Mouse (Mus musculus): ENCODE results near the gene Efcab11. TPM values are rescaled to one million over a fixed set of nuclear protein-coding genes. Genes with fewer than 3 reads are reported as not detected.

Gene Efcab11
- total and polyA plus RNA-seq, 3 experiments, result 5.8 to 19.9 (median 8.0) TPM

DNA sequence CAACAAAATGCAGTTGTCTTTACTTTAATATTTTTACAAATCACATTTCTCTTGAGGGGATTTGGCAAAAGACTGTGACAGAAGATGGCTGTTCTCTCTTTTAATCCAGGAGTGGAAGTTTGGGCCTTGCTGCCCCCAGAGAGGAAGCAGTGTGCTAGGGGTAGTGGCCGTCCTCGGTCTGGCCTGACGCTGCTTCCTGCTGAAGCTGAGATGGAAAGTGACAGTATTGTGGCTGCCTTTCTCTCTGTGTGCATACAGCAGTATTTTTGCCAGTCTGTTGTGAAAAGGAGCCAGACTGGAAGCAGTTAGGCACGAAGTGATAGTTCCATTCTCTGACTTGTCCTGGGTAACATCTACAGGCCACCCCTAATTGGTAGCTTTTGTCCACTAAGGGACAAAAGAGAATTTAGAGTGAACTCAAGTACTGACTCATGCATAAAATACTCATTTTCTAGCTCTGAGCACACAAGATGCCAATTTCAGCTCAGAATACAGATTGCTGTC lies 18.7 kb upstream of the Efcab11 start:
- H3K9me3 ChIP-seq (replicated peaks), result no peaks in the 10 kb centered on the region
- H3K27me3 ChIP-seq (ENCODE audit: insufficient read depth, low read length), result no peaks in the 10 kb centered on the region
- H3K36me3 ChIP-seq (replicated peaks), result peaks cover 96% of the 10 kb centered on the region
- H3K4me1 ChIP-seq (ENCODE audit: insufficient read depth, low read depth, low read length), result no peaks in the 10 kb centered on the region
- no peak for ATAC-seq (ENCODE audit: extremely low read depth, insufficient number of reproducible peaks, low FRiP score, poor library complexity, severe bottlenecking)
- TF ChIP-seq CTCF (IDR thresholded peaks at IDR 0.05; ENCODE audit: low read depth, low read length) (no peak), TAL1 (conservative IDR thresholded peaks at IDR 0.05; ENCODE audit: low read depth, low read length) (no peak), POLR2AphosphoS5 (IDR thresholded peaks at IDR 0.05; ENCODE audit: insufficient replicate concordance, low read depth, low read length) (no peak), GATA1 (IDR thresholded peaks at IDR 0.05; ENCODE audit: borderline replicate concordance, low read length) (no peak), GATA2 (IDR thresholded peaks at IDR 0.05; ENCODE audit: borderline replicate concordance, low read depth, low read length) (no peak)
- no peak overlapping the region for H3K4me3 ChIP-seq (ENCODE audit: low read depth, low read length)
- no peak for DNase-seq (ENCODE audit: low spot score)

DNA sequence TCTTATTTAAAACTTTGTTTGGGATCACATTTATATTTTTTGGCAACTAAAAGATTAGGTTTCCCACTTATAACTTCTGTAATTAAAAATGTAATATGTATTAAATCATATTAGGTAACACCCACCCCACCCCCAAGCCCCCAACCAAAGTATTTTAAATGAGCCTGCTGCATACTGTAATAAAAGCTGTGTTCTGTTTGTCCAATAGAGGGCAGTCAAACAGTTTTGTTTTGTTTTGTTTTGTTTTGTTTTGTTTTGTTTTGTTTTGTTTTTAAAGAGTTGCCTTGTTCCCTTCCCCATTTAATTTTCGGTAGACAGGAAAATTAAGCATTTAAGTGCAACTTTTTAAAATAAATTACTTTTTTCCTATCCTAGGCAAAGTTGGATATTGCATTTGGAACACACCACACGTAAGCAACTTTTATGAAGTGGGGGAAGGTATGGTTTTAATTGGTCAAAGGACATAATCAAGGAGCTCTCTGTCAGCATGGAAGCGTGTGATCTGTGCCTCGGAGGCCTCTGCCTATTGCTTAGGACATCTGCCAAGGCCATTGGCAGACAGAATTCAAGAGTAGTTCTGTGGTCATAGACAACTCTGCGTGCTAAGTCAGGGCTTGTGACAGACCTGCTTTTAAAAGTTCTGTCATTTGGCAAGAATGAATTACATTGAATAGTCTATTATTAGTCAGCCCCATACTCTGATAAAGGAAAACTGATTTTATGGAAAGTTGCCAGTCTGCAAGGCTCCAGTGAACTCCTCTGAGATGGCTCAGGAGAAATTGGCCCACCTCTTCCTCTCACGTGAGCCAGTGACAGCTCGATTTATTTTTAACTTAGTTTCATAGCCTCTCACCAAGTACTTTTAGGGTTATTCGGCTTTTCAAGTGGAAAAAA lies 18.0 kb upstream of the Efcab11 start:
- H3K36me3 ChIP-seq (replicated peaks), result peaks cover 96% of the 10 kb centered on the region

DNA sequence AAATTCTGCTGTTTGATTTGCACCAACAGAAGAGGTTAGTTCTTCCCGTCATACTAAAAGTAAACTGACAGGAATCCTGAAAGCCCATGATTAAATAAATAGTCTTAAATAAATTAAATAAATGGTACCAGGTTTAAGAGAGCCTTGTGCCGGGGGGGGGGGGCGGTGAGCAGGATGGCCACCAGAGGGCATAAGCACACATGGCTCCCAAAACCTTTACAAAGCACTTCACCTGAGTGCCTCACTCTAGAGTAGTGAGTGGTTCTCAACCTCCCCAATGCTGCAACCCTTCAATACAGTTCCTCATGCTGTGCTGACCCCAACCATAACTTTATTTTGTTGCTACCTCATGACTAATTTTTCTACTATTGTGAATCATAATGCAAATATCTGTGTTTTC lies 15.8 kb upstream of the Efcab11 start:
- DNase-seq (ENCODE audit: low spot score) (no peak), ATAC-seq (ENCODE audit: extremely low read depth, insufficient number of reproducible peaks, low FRiP score, poor library complexity, severe bottlenecking) (no peak)
- TF ChIP-seq TAL1 (conservative IDR thresholded peaks at IDR 0.05; ENCODE audit: low read depth, low read length), result no peak
- TF ChIP-seq CTCF (IDR thresholded peaks at IDR 0.05; ENCODE audit: low read depth, low read length), result 0 out of 2 replicates have a peak, but pooled peaks have one; percentile 31
- Histone ChIP-seq H3K36me3 (replicated peaks) (peaks cover 96% of the 10 kb centered on the region), H3K27me3 (ENCODE audit: insufficient read depth, low read length) (no peaks in the 10 kb centered on the region), H3K4me3 (ENCODE audit: low read depth, low read length) (no peak overlapping the region), H3K4me1 (ENCODE audit: insufficient read depth, low read depth, low read length) (no peaks in the 10 kb centered on the region; the same call in 1 of the 2 replicates), H3K9me3 (replicated peaks) (no peaks in the 10 kb centered on the region)

More for the DNA sequence above, 18.0 kb upstream of the Efcab11 start:
- TF ChIP-seq GATA1 (IDR thresholded peaks at IDR 0.05; ENCODE audit: borderline replicate concordance, low read length) (no peak), CTCF (IDR thresholded peaks at IDR 0.05; ENCODE audit: low read depth, low read length) (no peak), TAL1 (conservative IDR thresholded peaks at IDR 0.05; ENCODE audit: low read depth, low read length) (no peak), GATA2 (IDR thresholded peaks at IDR 0.05; ENCODE audit: borderline replicate concordance, low read depth, low read length) (no peak), POLR2AphosphoS5 (IDR thresholded peaks at IDR 0.05; ENCODE audit: insufficient replicate concordance, low read depth, low read length) (no peak)
- no peak overlapping the region for H3K4me3 ChIP-seq (ENCODE audit: low read depth, low read length)
- ATAC-seq (ENCODE audit: extremely low read depth, insufficient number of reproducible peaks, low FRiP score, poor library complexity, severe bottlenecking) (no peak), DNase-seq (ENCODE audit: low spot score) (no peak)
- H3K4me1 ChIP-seq (ENCODE audit: insufficient read depth, low read depth, low read length), result no peaks in the 10 kb centered on the region; the same call in 1 of the 2 replicates
- H3K27me3 ChIP-seq (ENCODE audit: insufficient read depth, low read length), result no peaks in the 10 kb centered on the region
- H3K9me3 ChIP-seq (replicated peaks), result no peaks in the 10 kb centered on the region

DNA sequence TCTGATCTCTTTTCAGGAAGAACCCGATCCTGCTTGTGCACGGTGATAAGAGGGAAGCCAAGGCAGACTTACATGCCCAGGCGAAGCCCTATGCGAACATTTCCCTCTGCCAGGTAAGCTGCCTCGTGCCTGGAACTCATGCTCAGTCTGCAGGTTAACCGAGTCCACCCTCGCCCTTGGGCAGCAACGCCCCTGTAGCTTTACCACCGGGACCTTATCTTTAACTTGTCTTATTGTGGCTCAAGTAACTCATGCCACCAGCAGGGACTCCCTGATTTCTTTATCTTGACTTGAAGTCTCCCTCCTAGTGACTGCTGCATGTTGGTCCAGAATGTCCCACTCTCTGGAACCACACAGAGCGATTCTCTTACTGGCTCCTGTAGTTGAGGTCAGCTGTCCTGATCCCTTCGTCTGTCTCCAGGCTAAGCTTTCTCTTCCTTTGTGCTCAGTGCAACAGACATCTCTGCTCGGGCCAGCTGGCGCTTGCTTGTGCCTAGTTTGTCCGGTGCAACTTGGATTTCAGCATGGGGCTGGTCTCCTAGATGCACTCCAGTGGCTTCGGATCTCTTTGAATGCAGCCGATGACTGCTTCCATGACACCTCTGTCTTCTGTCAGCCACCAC lies 14.1 kb upstream of the Efcab11 start:
- peaks cover 96% of the 10 kb centered on the region for H3K36me3 ChIP-seq (replicated peaks)

DNA sequence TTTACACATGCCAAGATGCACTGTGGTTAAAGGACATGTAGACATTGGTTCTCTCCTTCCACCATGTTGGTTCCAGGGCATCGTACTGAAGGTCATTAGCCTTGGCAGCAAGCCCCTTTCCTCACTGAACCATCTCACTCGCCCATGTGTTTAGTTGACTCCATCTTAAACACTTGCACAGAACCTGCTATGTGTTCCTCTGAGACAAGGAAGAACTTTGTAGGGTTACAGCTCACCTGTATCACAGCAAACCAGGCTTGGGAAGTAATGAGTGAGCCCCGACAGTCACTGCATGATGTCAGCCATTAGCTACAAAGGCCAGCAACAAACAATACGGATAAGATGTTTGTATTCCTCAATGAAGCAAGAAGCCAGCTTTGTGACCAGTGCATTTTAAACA lies 13.6 kb upstream of the Efcab11 start:
- ATAC-seq (ENCODE audit: extremely low read depth, insufficient number of reproducible peaks, low FRiP score, poor library complexity, severe bottlenecking), result no peak
- H3K27me3 ChIP-seq (ENCODE audit: insufficient read depth, low read length), result no peaks in the 10 kb centered on the region
- H3K4me3 ChIP-seq (ENCODE audit: low read depth, low read length), result no peak overlapping the region
- DNase-seq (ENCODE audit: low spot score), result no peak
- TF ChIP-seq GATA2 (IDR thresholded peaks at IDR 0.05; ENCODE audit: borderline replicate concordance, low read depth, low read length) (no peak), TAL1 (conservative IDR thresholded peaks at IDR 0.05; ENCODE audit: low read depth, low read length) (no peak), GATA1 (IDR thresholded peaks at IDR 0.05; ENCODE audit: borderline replicate concordance, low read length) (no peak), CTCF (IDR thresholded peaks at IDR 0.05; ENCODE audit: low read depth, low read length) (no peak), POLR2AphosphoS5 (IDR thresholded peaks at IDR 0.05; ENCODE audit: insufficient replicate concordance, low read depth, low read length) (no peak)
- no peaks in the 10 kb centered on the region; the same call in 1 of the 2 replicates for H3K4me1 ChIP-seq (ENCODE audit: insufficient read depth, low read depth, low read length)
- peaks cover 96% of the 10 kb centered on the region for H3K36me3 ChIP-seq (replicated peaks)
- no peaks in the 10 kb centered on the region for H3K9me3 ChIP-seq (replicated peaks)

More for the DNA sequence above, 14.1 kb upstream of the Efcab11 start:
- TF ChIP-seq GATA1 (IDR thresholded peaks at IDR 0.05; ENCODE audit: borderline replicate concordance, low read length), result no peak
- TF ChIP-seq CTCF (IDR thresholded peaks at IDR 0.05; ENCODE audit: low read depth, low read length), result no peak
- TF ChIP-seq GATA2 (IDR thresholded peaks at IDR 0.05; ENCODE audit: borderline replicate concordance, low read depth, low read length), result no peak
- no peak for TF ChIP-seq TAL1 (conservative IDR thresholded peaks at IDR 0.05; ENCODE audit: low read depth, low read length)
- TF ChIP-seq POLR2AphosphoS5 (IDR thresholded peaks at IDR 0.05; ENCODE audit: insufficient replicate concordance, low read depth, low read length), result no peak
- H3K4me1 ChIP-seq (ENCODE audit: insufficient read depth, low read depth, low read length), result no peaks in the 10 kb centered on the region; the same call in 1 of the 2 replicates
- H3K9me3 ChIP-seq (replicated peaks), result no peaks in the 10 kb centered on the region
- no peak overlapping the region for H3K4me3 ChIP-seq (ENCODE audit: low read depth, low read length)
- DNase-seq (ENCODE audit: low spot score) (no peak), ATAC-seq (ENCODE audit: extremely low read depth, insufficient number of reproducible peaks, low FRiP score, poor library complexity, severe bottlenecking) (no peak)
- H3K27me3 ChIP-seq (ENCODE audit: insufficient read depth, low read length), result no peaks in the 10 kb centered on the region

DNA sequence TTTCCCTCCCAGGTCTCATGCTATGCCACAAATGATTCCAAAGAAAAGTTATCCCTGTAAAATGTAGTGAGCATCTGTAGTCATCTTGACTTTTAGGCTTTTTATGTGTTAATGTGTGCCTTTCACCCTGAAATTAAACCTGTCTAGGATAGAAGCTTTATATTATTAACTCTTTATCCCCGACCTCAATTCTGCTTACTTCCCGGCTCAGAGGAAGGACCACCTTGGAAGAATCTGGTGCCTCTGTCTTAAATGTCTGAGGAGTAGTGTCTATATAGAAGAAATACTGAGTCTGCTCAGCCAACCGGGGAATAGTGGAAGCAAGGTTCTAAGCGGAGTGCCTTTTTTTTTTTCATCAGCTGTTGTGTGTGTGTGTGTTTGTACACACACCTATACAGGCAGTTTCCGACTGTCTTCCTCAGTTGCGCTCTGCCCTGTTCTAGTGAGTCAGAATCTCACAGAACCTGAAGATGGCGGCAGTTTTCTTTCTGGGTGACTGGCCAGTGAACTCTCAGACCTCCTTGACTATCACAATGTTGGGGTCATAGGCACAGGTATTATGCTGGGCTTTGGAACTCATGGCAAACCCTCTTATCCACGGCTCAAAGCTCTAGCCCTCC lies 1.2 kb upstream of the Efcab11 start:
- ATAC-seq (ENCODE audit: extremely low read depth, insufficient number of reproducible peaks, low FRiP score, poor library complexity, severe bottlenecking) (no peak), DNase-seq (ENCODE audit: low spot score) (no peak)
- Histone ChIP-seq H3K36me3 (replicated peaks) (peaks cover 40% of the 10 kb centered on the region), H3K4me1 (ENCODE audit: insufficient read depth, low read depth, low read length) (peaks cover 33% of the 10 kb centered on the region), H3K9me3 (replicated peaks) (no peaks in the 10 kb centered on the region), H3K27me3 (ENCODE audit: insufficient read depth, low read length) (no peaks in the 10 kb centered on the region), H3K4me3 (ENCODE audit: low read depth, low read length) (peak overlapping the region; percentile 81)
- TF ChIP-seq CTCF (IDR thresholded peaks at IDR 0.05; ENCODE audit: low read depth, low read length), result no peak
- no peak for TF ChIP-seq TAL1 (conservative IDR thresholded peaks at IDR 0.05; ENCODE audit: low read depth, low read length)
- TF ChIP-seq GATA2 (IDR thresholded peaks at IDR 0.05; ENCODE audit: borderline replicate concordance, low read depth, low read length), result no peak
- TF ChIP-seq GATA1 (IDR thresholded peaks at IDR 0.05; ENCODE audit: borderline replicate concordance, low read length), result no peak
- TF ChIP-seq POLR2AphosphoS5 (IDR thresholded peaks at IDR 0.05; ENCODE audit: insufficient replicate concordance, low read depth, low read length), result no peak
